In the genomic region with DNA sequence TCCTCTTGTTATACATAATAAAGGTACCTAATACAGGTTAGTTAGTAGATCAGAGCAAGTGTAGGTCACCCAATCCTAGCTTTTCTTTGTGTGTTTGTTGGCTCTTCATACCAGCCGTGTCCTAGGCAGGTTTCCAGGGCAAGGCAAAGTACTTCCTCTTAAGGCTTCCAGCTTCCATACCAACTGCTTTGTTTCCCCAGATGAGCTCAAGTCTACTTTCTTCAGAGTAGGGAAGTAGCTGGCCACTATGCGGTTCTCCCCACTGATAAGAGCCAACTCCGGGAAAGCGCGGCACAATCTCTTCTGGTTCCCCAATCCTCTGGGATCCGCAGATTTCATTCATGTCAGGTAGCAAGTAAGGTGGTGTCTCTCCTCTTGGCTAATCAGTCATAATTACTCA, we compare ENCODE assay signal across 27 mouse cellular contexts. TPM values are rescaled to one million over a fixed set of nuclear protein-coding genes. Genes with fewer than 3 reads are reported as not detected.
"Had no signal": no experiment of that assay in that cellular context is flagged by ENCODE, and none has a peak within 500 bp of the region (broad histone marks: within the 10 kb centered on the region; RNA-seq: fewer than 3 reads in every experiment).

No protein-coding gene starts in this region.

- H3K27me3 ChIP-seq: intestine, embryonic 15.5 days; kidney, embryonic 15.5 days; liver, embryonic 13.5 days; megakaryocyte, embryonic 14.5 days; midbrain, embryonic 13.5 days had no signal

- ATAC-seq: intestine, embryonic 15.5 days; lung, postnatal 0 days; midbrain, embryonic 13.5 days; midbrain, embryonic 16.5 days had no signal

- H3K9me3 ChIP-seq: intestine, embryonic 15.5 days; kidney, embryonic 15.5 days; liver, embryonic 13.5 days; megakaryocyte, embryonic 14.5 days; midbrain, embryonic 10.5 days; midbrain, embryonic 13.5 days had no signal

- H3K27ac ChIP-seq: intestine, embryonic 15.5 days; kidney, embryonic 15.5 days; left cerebral cortex, adult 2 months; liver, embryonic 13.5 days; midbrain, embryonic 10.5 days; midbrain, embryonic 13.5 days; stomach, postnatal 0 days had no signal

- H3K4me2 ChIP-seq: intestine, embryonic 15.5 days; kidney, embryonic 15.5 days; liver, embryonic 13.5 days; lung, embryonic 14.5 days; midbrain, embryonic 13.5 days had no signal

- H3K4me1 ChIP-seq: intestine, embryonic 15.5 days; kidney, embryonic 15.5 days; midbrain, embryonic 10.5 days; midbrain, embryonic 13.5 days had no signal

- H3K9ac ChIP-seq: intestine, embryonic 15.5 days; kidney, embryonic 15.5 days; liver, embryonic 13.5 days; lung, embryonic 14.5 days; midbrain, embryonic 13.5 days had no signal

- H3K4me3 ChIP-seq: intestine, embryonic 15.5 days; kidney, embryonic 15.5 days; left cerebral cortex, adult 2 months; liver, embryonic 13.5 days; megakaryocyte, embryonic 14.5 days; midbrain, embryonic 10.5 days; midbrain, embryonic 13.5 days had no signal

- DNase-seq: kidney, adult 11 months; kidney, adult 8-10 months; kidney, postnatal 14 days; kidney, postnatal 4 days; layer of hippocampus, postnatal 36 days; liver, embryonic 13.5 days; lung, embryonic 14.5 days; right cerebral cortex, postnatal 4 days; thymus, adult 2 months; thymus, postnatal 14 days; thymus, postnatal 4 days had no signal

RNA-seq across cellular contexts. Expression of a gene that starts 34.1 kb away (rescaled TPM):
- total RNA-seq: left cerebral cortex, adult 2 months; left cerebral cortex, postnatal 10 days; left cerebral cortex, postnatal 36 days had no signal
- polyA plus RNA-seq: intestine, embryonic 15.5 days; kidney, embryonic 15.5 days; limb, embryonic 11.5 days; liver, embryonic 13.5 days; liver, embryonic 16.5 days; lung, embryonic 14.5 days; midbrain, embryonic 10.5 days; midbrain, embryonic 13.5 days; neural tube, embryonic 11.5 days; neural tube, embryonic 14.5 days; stomach, embryonic 14.5 days; stomach, postnatal 0 days had no signal
